Mouse (Mus musculus): ENCODE results near the gene Dhx29.

DNA sequence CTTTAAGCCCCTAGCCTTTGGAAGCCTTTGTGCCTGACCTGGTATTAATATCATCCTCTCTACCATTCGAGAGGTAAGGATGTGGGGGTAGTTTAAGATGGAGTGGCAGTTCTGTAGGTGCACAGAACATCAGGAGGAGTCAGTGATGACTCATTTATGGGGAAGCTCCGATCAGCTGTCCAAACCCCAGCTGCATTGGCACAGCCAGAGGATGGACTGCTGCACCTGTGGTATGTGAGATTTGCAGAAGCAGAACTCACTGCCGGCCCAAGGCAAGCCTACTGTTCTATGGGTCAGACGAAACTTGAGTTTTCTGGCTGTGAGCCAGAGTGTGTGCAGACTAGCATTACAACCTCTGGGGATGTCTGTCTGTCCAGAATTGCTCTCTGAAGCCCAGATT is 69.2 kb downstream of the Dhx29 start:
- TF ChIP-seq POLR2A (IDR thresholded peaks at IDR 0.05; ENCODE audit: extremely low read depth, insufficient read depth, low read length) (no peak), CTCF (IDR thresholded peaks at IDR 0.05; ENCODE audit: extremely low read depth, insufficient read depth, low read length) (no peak)

Data from cortical plate, adult 2 months (tissue).